Mouse (Mus musculus) embryonic facial prominence, embryonic 14.5 days (tissue): Measurements from ENCODE around the gene Tmsb15l. TPM values are rescaled to one million over a fixed set of nuclear protein-coding genes. Genes with fewer than 3 reads are reported as not detected.

ENCODE experiments used
- ATAC-seq: fragments of 200-750 bp; cut with Nextera tagmentation; 2 replicates; pipeline ENCODE4 v1.8.0; 2017; ENCODE audit warnings: low read depth, moderate number of reproducible peaks, moderate TSS enrichment
- DNase-seq: peaks from one replicate; pipeline ENCODE4 v3.0.0-alpha.2; 2015; ENCODE audit warnings: low spot score
- H3K27ac ChIP-seq: fragments of 300-500 bp; sonication (generic); replicated peaks from 2 replicates; pipeline ENCODE4 v1.5.1; 2014; ENCODE audit warnings: low read depth, mild to moderate bottlenecking, low read length, moderate library complexity
- H3K27me3 ChIP-seq: fragments of 300-500 bp; sonication (generic); replicated peaks from 2 replicates; pipeline ENCODE4 v1.6.1; 2014; ENCODE audit warnings: low read length; ENCODE audit not compliant: control insufficient read depth, insufficient read depth
- H3K36me3 ChIP-seq: fragments of 300-500 bp; sonication (generic); 2 replicates; pipeline ENCODE4 v1.6.1; 2014; ENCODE audit warnings: low read length, mixed read lengths; ENCODE audit not compliant: control insufficient read depth, insufficient read depth
- H3K4me1 ChIP-seq: fragments of 300-500 bp; sonication (generic); 2 replicates; pipeline ENCODE4 v1.6.1; 2014; ENCODE audit warnings: antibody characterized with exemption, low read length; ENCODE audit not compliant: control insufficient read depth, insufficient read depth
- H3K4me2 ChIP-seq: fragments of 300-500 bp; sonication (generic); 2 replicates; pipeline ENCODE4 v1.6.1; 2014; ENCODE audit warnings: low read depth, mild to moderate bottlenecking, low read length, moderate library complexity, mixed read lengths
- H3K4me3 ChIP-seq: fragments of 300-500 bp; sonication (generic); 2 replicates; pipeline ENCODE4 v1.5.1; 2014; ENCODE audit warnings: low read depth, mild to moderate bottlenecking, low read length
- H3K9ac ChIP-seq: fragments of 300-500 bp; sonication (generic); 2 replicates; pipeline ENCODE4 v1.6.1; 2014; ENCODE audit warnings: low read depth, mild to moderate bottlenecking, low read length, moderate library complexity, mixed read lengths
- H3K9me3 ChIP-seq: fragments of 300-500 bp; sonication (generic); 2 replicates; pipeline ENCODE4 v1.6.1; 2016; ENCODE audit warnings: low read length; ENCODE audit not compliant: control insufficient read depth
- WGBS: fragments of 180-500 bp; shearing (Covaris S2); extraction: QIAGEN DNeasy Blood & Tissue Kit; methylation state at CpG from one replicate; pipeline ENCODE4 v1.1.7; 2014; 5-methylcytosine and 5-hydroxymethylcytosine counted together
- polyA plus RNA-seq: library from polyadenylated mRNA; unstranded; fragments of >200 nt; fragmentation: Nextera tagmentation; extraction: Ambion mirVana; gene quantifications from 2 replicates; pipeline ENCODE4 v1.2.1, GENCODE M21; 2014

Tmsb15l gene
- 1.8 and 6.2 TPM in 2 replicates for polyA plus RNA-seq

GRCm38 (mm10) chrX:136976424-136977084 lies at the start of gene Tmsb15l, which contains the start of gene Tmsb15b1:
Gene Tmsb15l (minus strand): TSS chrX:136976869.
Gene Tmsb15b1 (minus strand): TSS chrX:136976874.
- Histone ChIP-seq H3K4me2 (peak within 1 kb of the TSS; percentile 56), H3K4me3 (peak within 1 kb of the TSS; percentile 41), H3K4me1 (no peaks in the 10 kb centered on the region), H3K27ac (no peak within 1 kb of the TSS; the same call in 1 of the 2 replicates), H3K27me3 (no peaks in the 10 kb centered on the region), H3K36me3 (no peaks in the 10 kb centered on the region), H3K9me3 (no peaks in the 10 kb centered on the region), H3K9ac (peak within 1 kb of the TSS; percentile 53)
- ATAC-seq: peak; percentile 100
- peak; percentile 93 for DNase-seq
- WGBS: 29% methylated on average over 10 of the region's 15 CpGs

- WGBS: 20% methylated on average over 1 of the region's 1 CpGs
- Histone ChIP-seq H3K9ac (no peak overlapping the region), H3K9me3 (no peaks in the 10 kb centered on the region), H3K4me2 (no peak overlapping the region), H3K27ac (no peak overlapping the region), H3K36me3 (no peaks in the 10 kb centered on the region), H3K4me1 (no peaks in the 10 kb centered on the region), H3K27me3 (no peaks in the 10 kb centered on the region), H3K4me3 (no peak overlapping the region)
- peak; percentile 65 for DNase-seq
- no peak for ATAC-seq
These were observed 42.6 kb upstream of the Tmsb15l start for GRCm38 (mm10) chrX:137019310-137019709.

- no peak overlapping the region for H3K4me3 ChIP-seq
- H3K4me2 ChIP-seq: no peak overlapping the region
- H3K4me1 ChIP-seq: no peaks in the 10 kb centered on the region
- H3K9ac ChIP-seq: no peak overlapping the region
- no peak overlapping the region for H3K27ac ChIP-seq
- 0 out of 2 replicates have a peak, but pooled peaks cover 5% of the 10 kb centered on the region for H3K36me3 ChIP-seq
- no peaks in the 10 kb centered on the region for H3K27me3 ChIP-seq
- 70% methylated on average over 1 of the region's 1 CpGs for whole genome bisulfite sequencing
- H3K9me3 ChIP-seq: no peaks in the 10 kb centered on the region
- no peak for DNase-seq
- ATAC-seq: no peak
These were observed 41.0 kb upstream of the Tmsb15l start for GRCm38 (mm10) chrX:137017668-137018067.

GRCm38 (mm10) chrX:137015099-137015709 lies 38.5 kb upstream of the Tmsb15l start:
- H3K27me3 ChIP-seq: no peaks in the 10 kb centered on the region
- no peaks in the 10 kb centered on the region for H3K9me3 ChIP-seq
- H3K4me2 ChIP-seq: no peak overlapping the region
- peaks cover 10% of the 10 kb centered on the region; the same call in 1 of the 2 replicates for H3K36me3 ChIP-seq
- DNase-seq: peak; percentile 81
- no peak overlapping the region for H3K4me3 ChIP-seq
- WGBS: 52% methylated on average over 6 of the region's 6 CpGs
- no peak for ATAC-seq
- no peaks in the 10 kb centered on the region for H3K4me1 ChIP-seq
- H3K27ac ChIP-seq: no peak overlapping the region
- no peak overlapping the region for H3K9ac ChIP-seq

DNA sequence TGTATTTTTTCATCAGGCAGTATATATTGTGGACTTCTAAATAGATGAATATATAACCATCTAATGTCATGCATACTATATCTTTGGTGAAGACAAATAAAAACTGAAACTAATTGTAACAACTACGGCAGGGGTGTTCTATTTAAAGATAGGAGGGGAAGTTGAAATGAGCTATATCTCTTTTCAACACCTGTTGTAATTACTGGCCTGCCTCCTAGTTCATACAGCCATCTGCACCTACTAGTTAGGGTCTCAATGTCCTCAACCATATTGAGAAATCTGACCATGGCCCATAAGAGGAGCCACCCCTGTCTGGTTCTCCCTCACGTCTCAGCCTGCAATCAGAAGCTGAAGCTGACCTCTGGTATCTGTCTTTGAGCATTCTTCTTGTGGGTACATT lies 19.6 kb upstream of the Tmsb15l start:
- ATAC-seq: no peak

GRCm38 (mm10) chrX:136993641-136994040 lies 17.0 kb upstream of the Tmsb15l start:
- ATAC-seq: no peak
- WGBS: 27% methylated on average over 14 of the region's 14 CpGs

More for the DNA sequence above, 19.6 kb upstream of the Tmsb15l start:
- WGBS: 78% methylated on average over 2 of the region's 2 CpGs
- H3K9ac ChIP-seq: no peak overlapping the region
- H3K36me3 ChIP-seq: no peaks in the 10 kb centered on the region
- H3K4me1 ChIP-seq: no peaks in the 10 kb centered on the region
- H3K4me3 ChIP-seq: no peak overlapping the region
- H3K27ac ChIP-seq: no peak overlapping the region
- no peak for DNase-seq
- no peak overlapping the region for H3K4me2 ChIP-seq
- H3K9me3 ChIP-seq: no peaks in the 10 kb centered on the region
- peaks cover 9% of the 10 kb centered on the region for H3K27me3 ChIP-seq

DNA sequence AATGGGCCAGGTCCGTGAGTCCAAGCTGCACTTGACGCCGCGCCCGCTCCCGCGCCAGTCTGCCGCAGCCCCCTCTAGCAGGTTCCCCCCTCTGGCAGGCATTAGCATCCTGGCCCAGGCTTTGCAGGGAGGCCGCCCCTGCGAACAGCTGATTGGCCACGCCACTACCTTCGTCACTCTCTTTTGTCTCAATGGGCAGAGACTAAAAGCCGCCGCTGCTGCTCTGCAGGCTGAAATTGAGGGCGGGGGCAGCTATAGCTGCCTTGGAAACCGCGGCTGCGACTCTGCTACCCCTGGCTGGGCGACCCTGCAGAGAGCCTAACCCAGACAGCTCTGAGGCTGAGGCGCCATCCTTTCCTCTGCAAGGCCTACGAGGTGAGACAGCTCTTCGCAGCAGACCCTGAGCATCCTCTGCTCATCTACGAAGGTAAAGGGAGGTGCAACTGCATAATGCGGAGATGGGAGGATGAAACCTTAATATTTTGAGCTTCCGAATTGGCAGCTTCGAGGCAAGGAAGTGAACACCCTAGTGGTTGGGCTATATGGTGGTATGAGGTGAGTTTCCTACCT lies 16.4 kb upstream of the Tmsb15l start, which contains the start of gene Zcchc18:
Gene Zcchc18, plus strand, starts transcription at position 178 of the 570 bp plus-strand sequence.
- peak within 1 kb of the TSS; percentile 57 for H3K9ac ChIP-seq

More at GRCm38 (mm10) chrX:136993641-136994040, 17.0 kb upstream of the Tmsb15l start:
- no peaks in the 10 kb centered on the region for H3K4me1 ChIP-seq
- H3K9ac ChIP-seq: peak overlapping the region; percentile 57
- peak overlapping the region; percentile 43 for H3K4me3 ChIP-seq
- peak overlapping the region; percentile 62 for H3K4me2 ChIP-seq
- H3K36me3 ChIP-seq: no peaks in the 10 kb centered on the region
- H3K9me3 ChIP-seq: no peaks in the 10 kb centered on the region
- DNase-seq: no peak
- peaks cover 9% of the 10 kb centered on the region for H3K27me3 ChIP-seq
- no peak overlapping the region for H3K27ac ChIP-seq

DNA sequence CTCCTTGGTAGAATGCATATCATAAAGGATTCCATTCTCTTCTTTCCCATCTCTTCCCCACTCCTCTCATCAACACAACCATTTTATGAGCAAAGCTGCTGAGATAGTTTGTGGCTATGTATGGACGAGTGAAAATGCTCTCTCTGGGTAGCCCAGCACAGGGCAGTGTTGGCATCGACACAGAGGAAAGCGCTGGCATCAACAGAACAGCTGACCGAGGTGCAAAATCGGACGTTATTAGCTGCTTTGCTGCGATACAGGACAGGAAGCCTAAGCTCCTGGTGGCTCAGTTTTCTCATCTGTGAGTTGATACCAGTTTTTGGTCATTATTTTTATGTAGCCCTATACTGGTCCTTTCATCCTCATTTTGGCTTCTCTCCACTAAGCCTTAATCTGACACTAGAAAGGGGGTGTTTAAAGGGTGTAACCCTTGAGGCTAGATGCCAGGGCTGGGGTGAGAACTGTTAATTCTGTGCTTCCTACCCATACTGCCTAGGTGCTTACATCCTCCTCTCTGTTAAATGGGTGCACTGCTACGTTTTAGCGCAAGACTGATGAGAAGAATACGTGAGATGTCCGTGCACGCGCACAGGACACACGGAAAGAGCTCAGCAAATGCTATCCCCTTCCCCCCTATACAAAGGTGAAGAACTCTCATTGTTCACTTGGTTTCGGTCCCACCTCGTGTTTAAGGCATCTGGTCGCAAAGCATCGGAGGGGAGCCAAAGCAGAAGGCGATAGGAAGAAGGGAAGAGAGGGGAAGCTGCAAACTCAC lies 15.7 kb upstream of the Tmsb15l start:
- peak overlapping the region; percentile 57 for H3K9ac ChIP-seq
- 16% methylated on average over 19 of the region's 19 CpGs for WGBS
- no peak overlapping the region for H3K27ac ChIP-seq
- no peak for DNase-seq
- H3K9me3 ChIP-seq: no peaks in the 10 kb centered on the region
- peak overlapping the region; percentile 43 for H3K4me3 ChIP-seq
- ATAC-seq: peak; percentile 31; the same call in 1 of the 2 replicates
- no peaks in the 10 kb centered on the region for H3K4me1 ChIP-seq
- H3K4me2 ChIP-seq: peak overlapping the region; percentile 62
- no peaks in the 10 kb centered on the region for H3K36me3 ChIP-seq
- peaks cover 9% of the 10 kb centered on the region for H3K27me3 ChIP-seq

More for the DNA sequence above, 16.4 kb upstream of the Tmsb15l start, which contains the start of gene Zcchc18:
- H3K4me3 ChIP-seq: peak within 1 kb of the TSS; percentile 43
- H3K36me3 ChIP-seq: no peaks in the 10 kb centered on the region
- H3K27me3 ChIP-seq: peaks cover 9% of the 10 kb centered on the region
- H3K4me1 ChIP-seq: no peaks in the 10 kb centered on the region
- H3K4me2 ChIP-seq: peak within 1 kb of the TSS; percentile 62
- H3K9me3 ChIP-seq: no peaks in the 10 kb centered on the region
- H3K27ac ChIP-seq: no peak within 1 kb of the TSS
- ATAC-seq (peak; percentile 98), DNase-seq (peak; percentile 91)
- 21% methylated on average over 24 of the region's 26 CpGs for WGBS
